Mouse (Mus musculus) adrenal gland, postnatal 0 days (tissue): ENCODE results near the gene Nucks1. TPM values are rescaled to one million over a fixed set of nuclear protein-coding genes. Genes with fewer than 3 reads are reported as not detected.

Experiments
- polyA plus RNA-seq: library from polyadenylated mRNA; unstranded; fragments of >200 nt; fragmentation: Nextera tagmentation; extraction: Ambion mirVana; gene quantifications from 2 replicates; pipeline ENCODE4 v1.2.1, GENCODE M21; 2015

The Nucks1 gene
- 26.6 and 33.6 TPM in 2 replicates for polyA plus RNA-seq

DNA sequence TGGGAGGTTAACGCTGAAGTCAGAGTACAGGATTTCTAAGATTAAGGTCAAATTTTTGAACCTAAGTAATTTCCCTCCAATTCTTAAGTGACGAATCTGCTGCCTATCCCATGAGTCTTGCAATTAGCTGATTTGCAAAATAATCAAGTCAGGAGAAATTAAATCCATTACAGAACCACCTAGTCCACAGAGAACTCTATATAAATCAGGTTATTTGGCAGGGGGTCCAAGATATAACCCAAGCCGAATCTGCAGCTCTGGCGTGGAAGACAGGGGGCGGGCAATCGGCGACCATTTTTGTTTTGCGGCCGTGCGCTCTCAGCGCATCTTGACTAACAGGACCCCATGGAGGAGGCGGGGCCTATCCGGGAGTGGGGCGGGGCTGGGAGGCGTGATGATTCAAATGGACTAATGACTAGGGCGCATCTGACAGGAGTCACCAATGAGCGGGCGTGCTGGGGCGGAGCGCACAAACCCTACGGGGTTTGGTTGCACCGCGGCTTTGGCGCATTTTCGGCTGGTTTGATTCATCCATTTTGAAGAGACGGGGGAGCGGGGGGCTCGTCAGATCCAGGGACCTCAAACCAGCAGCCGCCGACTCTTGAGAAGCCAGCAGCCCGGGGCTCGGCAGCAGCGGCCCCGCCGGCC lies at the start of gene Nucks1:
TSS of gene Nucks1 (plus strand) at position 534 of the 648 bp plus-strand sequence.

DNA sequence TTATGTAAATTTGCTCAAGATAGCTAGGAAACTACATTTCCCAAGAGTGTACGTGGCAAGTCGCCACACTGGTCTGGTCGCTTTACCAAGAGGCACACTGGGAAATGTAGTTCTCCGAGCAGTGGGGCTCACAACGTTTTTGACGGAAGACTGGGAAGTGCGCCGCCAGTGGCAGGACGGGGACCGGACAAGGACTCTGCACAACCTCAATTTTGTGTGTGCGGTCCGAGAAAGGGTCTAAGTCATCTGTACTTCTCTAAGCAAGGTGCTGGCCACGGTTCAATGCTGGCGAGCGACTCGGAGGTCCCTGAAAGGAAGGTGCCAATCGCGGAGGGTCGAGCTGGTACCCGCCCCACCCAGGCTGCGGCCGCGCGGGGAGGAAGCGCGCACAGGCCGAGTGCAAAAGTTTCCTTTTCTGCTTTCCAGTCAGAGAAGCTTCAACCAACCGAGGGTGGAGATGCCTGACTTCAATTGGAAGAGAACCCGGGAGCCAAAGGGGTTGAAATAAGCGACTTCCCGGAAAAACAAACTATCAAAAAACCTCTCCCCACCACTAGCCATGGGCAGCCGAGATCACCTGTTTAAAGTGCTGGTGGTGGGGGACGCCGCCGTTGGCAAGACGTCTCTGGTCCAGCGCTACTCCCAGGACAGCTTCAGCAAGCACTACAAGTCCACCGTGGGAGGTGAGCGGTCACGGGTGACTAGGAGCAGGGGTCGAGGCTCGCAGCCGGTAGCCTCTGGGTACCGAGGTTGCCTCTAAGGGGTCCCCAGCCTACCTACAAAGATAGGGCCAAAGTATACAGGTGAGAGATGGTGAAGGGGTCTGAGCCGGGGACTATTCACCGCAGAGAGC lies 43.0 kb upstream of the Nucks1 start, which contains the start of gene Rab29:
TSS of gene Rab29 (plus strand) at position 132 of the 853 bp plus-strand sequence.

DNA sequence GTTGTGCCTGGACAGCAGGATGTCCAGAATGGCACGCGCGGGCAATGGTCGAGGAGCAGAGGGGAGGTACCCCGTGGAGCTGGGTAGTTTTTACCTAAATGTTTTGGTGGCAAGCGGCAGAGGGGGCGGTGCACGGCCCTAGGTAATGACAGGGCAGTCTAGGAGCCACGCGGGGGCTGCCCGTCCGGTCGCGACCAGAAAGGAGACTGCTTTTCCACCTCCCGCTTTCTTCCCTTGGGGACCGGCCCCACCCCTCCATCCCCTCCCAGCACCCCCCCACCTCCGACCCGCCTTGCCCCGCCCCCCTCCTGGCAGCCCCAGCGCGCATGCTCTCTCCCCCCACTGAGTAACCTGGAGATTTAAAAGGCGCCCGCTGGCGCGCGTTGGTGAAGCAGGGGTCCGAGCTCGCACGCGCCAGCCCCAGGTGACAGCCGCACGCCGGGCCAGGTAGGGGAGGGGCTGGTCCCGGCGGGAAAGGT lies 52.3 kb downstream of the Nucks1 start, which contains the start of gene Slc45a3:
TSS of gene Slc45a3 (plus strand) at position 362 of the 479 bp plus-strand sequence.

Other genes with a start within 250 kb of the Nucks1 start
- gene Rab7b, start 221.8 kb upstream of the Nucks1 start, polyA plus RNA-seq: 11.9 and 15.6 TPM in 2 replicates
- gene Slc26a9, start 166.5 kb upstream of the Nucks1 start, polyA plus RNA-seq: 0.06 TPM in 1 of 2 replicates, not detected in the other
- gene Pm20d1, start 113.2 kb upstream of the Nucks1 start, polyA plus RNA-seq: 2.7 and 8.9 TPM in 2 replicates
- 9.3 and 16.7 TPM in 2 replicates for gene Slc41a1, start 83.0 kb upstream of the Nucks1 start, polyA plus RNA-seq
- 27.8 and 31.3 TPM in 2 replicates for gene Rab29, start 43.3 kb upstream of the Nucks1 start, polyA plus RNA-seq
- 3.8 and 10.4 TPM in 2 replicates for gene Slc45a3, start 52.4 kb downstream of the Nucks1 start, polyA plus RNA-seq
- gene Elk4, start 97.1 kb downstream of the Nucks1 start, polyA plus RNA-seq: 16.6 and 18.2 TPM in 2 replicates
- 5.5 and 6.8 TPM in 2 replicates for gene Mfsd4a, start 157.5 kb downstream of the Nucks1 start, polyA plus RNA-seq
- gene Cdk18, start 229.2 kb downstream of the Nucks1 start, polyA plus RNA-seq: 2.8 and 11.5 TPM in 2 replicates